9 mouse cellular contexts compared by ENCODE assay signal in genomic region chr6:48136851-48137250, GRCm38 (mm10). TPM values are rescaled to one million over a fixed set of nuclear protein-coding genes. Genes with fewer than 3 reads are reported as not detected.
DNase-seq lines count a peak whose midpoint lies in the region; ATAC-seq and TF ChIP-seq lines count a peak whose summit lies in the region.
"Had no signal": no experiment of that assay in that cellular context is flagged by ENCODE, and none has a peak within 500 bp of the region (broad histone marks: within the 10 kb centered on the region; RNA-seq: fewer than 3 reads in every experiment).

No protein-coding gene starts in this region.

- TF ChIP-seq CTCF in kidney, adult 2 months (conservative IDR thresholded peaks at IDR 0.05; ENCODE audit: insufficient read depth, insufficient read length, low read depth, low read length) = no peak
- TF ChIP-seq CTCF in CH12.LX (conservative IDR thresholded peaks at IDR 0.05 in 1 of 2, IDR thresholded peaks at IDR 0.05 in 1 of 2; ENCODE audit: low read depth in 2 of 2, low read length in 2 of 2) = no peak

- no peaks in the 10 kb centered on the region for H3K36me3 ChIP-seq in kidney, adult 2 months (ENCODE audit: control insufficient read depth, insufficient read depth, low read length)
- H3K36me3 ChIP-seq in CH12.LX (replicated peaks in 1 of 2; ENCODE audit: control insufficient read depth in 1 of 2, insufficient read depth in 1 of 2, low read length in 1 of 2) = no peaks in the 10 kb centered on the region
- H3K36me3 ChIP-seq in limb, embryonic 11.5 days (ENCODE audit: control insufficient read depth, insufficient read depth, low read length) = no peaks in the 10 kb centered on the region
- no peaks in the 10 kb centered on the region for H3K36me3 ChIP-seq in liver, embryonic 12.5 days

- in situ Hi-C loops in CH12.LX (cut with MboI; ENCODE audit: low pct_ligation_motif_present, low pct_unique_long_range_greater_than_20kb, low sequenced_read_pairs) = no loop called here

- WGBS in kidney, adult 2 months = 46% methylated on average over 2 of the region's 2 CpGs
- WGBS in limb, embryonic 11.5 days = 67% methylated on average over 2 of the region's 2 CpGs
- 37% methylated on average over 2 of the region's 2 CpGs for WGBS in liver, embryonic 12.5 days (ENCODE audit: insufficient replicate concordance)

- no peak overlapping the region for H3K27ac ChIP-seq in kidney, adult 2 months (ENCODE audit: insufficient read depth, low read depth, low read length)
- no peak overlapping the region for H3K27ac ChIP-seq in CH12.LX (ENCODE audit: insufficient read depth, low read depth)
- no peak overlapping the region for H3K27ac ChIP-seq in limb, embryonic 11.5 days (replicated peaks; ENCODE audit: low read depth, low read length)
- no peak overlapping the region for H3K27ac ChIP-seq in liver, embryonic 12.5 days

- no peak overlapping the region for H3K9ac ChIP-seq in CH12.LX (ENCODE audit: insufficient read depth, low read depth)
- H3K9ac ChIP-seq in limb, embryonic 11.5 days (ENCODE audit: low read length) = no peak overlapping the region
- H3K9ac ChIP-seq in liver, embryonic 12.5 days = no peak overlapping the region

- no peaks in the 10 kb centered on the region for H3K4me1 ChIP-seq in kidney, adult 2 months (ENCODE audit: control insufficient read depth, insufficient read depth, low read length)
- H3K4me1 ChIP-seq in CH12.LX (ENCODE audit: control insufficient read depth in 1 of 2, insufficient read depth in 2 of 2) = no peaks in the 10 kb centered on the region
- H3K4me1 ChIP-seq in limb, embryonic 11.5 days (ENCODE audit: control insufficient read depth, insufficient read depth, low read length) = no peaks in the 10 kb centered on the region
- no peaks in the 10 kb centered on the region for H3K4me1 ChIP-seq in liver, embryonic 12.5 days

- peak; percentile 12 for DNase-seq in kidney, adult 2 months
- DNase-seq in kidney, adult 9 months = no peak
- peak; percentile 19 for DNase-seq in CH12.LX (ENCODE audit: extremely low read depth)
- DNase-seq in adrenal gland, postnatal 10 days = peak; percentile 61
- peak; percentile 75 for DNase-seq in limb, embryonic 11.5 days (ENCODE audit: low spot score)
- DNase-seq in left cerebral cortex, adult 18-20 months (ENCODE audit: low spot score in 2 of 2) = no peak

- H3K27me3 ChIP-seq in kidney, adult 2 months (replicated peaks; ENCODE audit: control insufficient read depth, insufficient read depth, low read length) = no peaks in the 10 kb centered on the region
- peaks cover 9% of the 10 kb centered on the region for H3K27me3 ChIP-seq in CH12.LX (replicated peaks)
- H3K27me3 ChIP-seq in limb, embryonic 11.5 days (ENCODE audit: control insufficient read depth, insufficient read depth, low read length) = no peaks in the 10 kb centered on the region
- no peaks in the 10 kb centered on the region for H3K27me3 ChIP-seq in liver, embryonic 12.5 days (replicated peaks)

- dilution Hi-C loops in CH12.LX (cut with MboI; ENCODE audit: extremely low pct_ligation_motif_present, extremely low pct_unique_long_range_greater_than_20kb, low sequenced_read_pairs) = no loop called here

- no peak for TF ChIP-seq EP300 in CH12.LX (IDR thresholded peaks at IDR 0.05; ENCODE audit: low read length)

- H3K79me2 ChIP-seq in CH12.LX (replicated peaks; ENCODE audit: control insufficient read depth, extremely low read depth, insufficient read depth, poor library complexity, severe bottlenecking) = no peaks in the 10 kb centered on the region

- TF ChIP-seq RAD21 in CH12.LX (IDR thresholded peaks at IDR 0.05; ENCODE audit: low read depth, low read length) = no peak

- H3K4me3 ChIP-seq in kidney, adult 2 months (ENCODE audit: insufficient read depth, low read depth, low read length) = no peak overlapping the region
- H3K4me3 ChIP-seq in CH12.LX (replicated peaks in 1 of 3; ENCODE audit: low read depth in 2 of 3, low read length in 2 of 3, poor library complexity in 1 of 3) = no peak overlapping the region
- no peak overlapping the region for H3K4me3 ChIP-seq in limb, embryonic 11.5 days (ENCODE audit: low read depth, low read length)
- H3K4me3 ChIP-seq in liver, embryonic 12.5 days = no peak overlapping the region

- no peak for ATAC-seq in limb, embryonic 11.5 days (ENCODE audit: insufficient number of reproducible peaks, low FRiP score, low TSS enrichment, low read depth)
- no peak for ATAC-seq in liver, embryonic 12.5 days
- ATAC-seq in megakaryocyte, adult 5-6 weeks (ENCODE audit: poor library complexity, severe bottlenecking) = no peak
- ATAC-seq: midbrain, embryonic 16.5 days had no signal

- H3K4me2 ChIP-seq in CH12.LX (ENCODE audit: insufficient read depth, low read depth, poor library complexity, severe bottlenecking) = no peak overlapping the region
- H3K4me2 ChIP-seq in limb, embryonic 11.5 days (ENCODE audit: low read depth, severe bottlenecking) = no peak overlapping the region
- H3K4me2 ChIP-seq in liver, embryonic 12.5 days = no peak overlapping the region

- TF ChIP-seq POLR2A in kidney, adult 2 months (IDR thresholded peaks at IDR 0.05; ENCODE audit: low read depth, low read length) = no peak
- TF ChIP-seq POLR2A in CH12.LX (IDR thresholded peaks at IDR 0.05; ENCODE audit: low read depth, low read length) = no peak

- H3K9me3 ChIP-seq in CH12.LX (replicated peaks; ENCODE audit: low read length) = no peaks in the 10 kb centered on the region
- H3K9me3 ChIP-seq in limb, embryonic 11.5 days (ENCODE audit: control insufficient read depth, low read length) = no peaks in the 10 kb centered on the region
- H3K9me3 ChIP-seq in liver, embryonic 12.5 days (replicated peaks) = no peaks in the 10 kb centered on the region

TF ChIP-seq in CH12.LX, 34 proteins besides CTCF, POLR2A, EP300 and RAD21:
- TF ChIP-seq HCFC1 (IDR thresholded peaks at IDR 0.05; ENCODE audit: low read depth, low read length) (no peak), SMC3 (IDR thresholded peaks at IDR 0.05; ENCODE audit: low read depth, low read length) (no peak), ZNF384 (IDR thresholded peaks at IDR 0.05; ENCODE audit: low read depth, low read length) (no peak), ZKSCAN1 (IDR thresholded peaks at IDR 0.05; ENCODE audit: borderline replicate concordance, low read depth, low read length) (no peak), MXI1 (IDR thresholded peaks at IDR 0.05; ENCODE audit: low read depth, low read length) (no peak), ETS1 (conservative IDR thresholded peaks at IDR 0.05; ENCODE audit: low read depth, low read length) (no peak), BHLHE40 (IDR thresholded peaks at IDR 0.05; ENCODE audit: low read depth, low read length) (no peak), CHD2 (IDR thresholded peaks at IDR 0.05; ENCODE audit: low read length) (no peak), MEF2A (IDR thresholded peaks at IDR 0.05; ENCODE audit: borderline replicate concordance, low read depth, low read length) (no peak)

RNA-seq across cellular contexts. Expression of gene Zfp746, which starts 50.5 kb away (rescaled TPM):
- polyA plus RNA-seq in kidney, adult 2 months (2012; rRNA removed) = 14.8 and 17.4 TPM in 2 replicates
- total RNA-seq in CH12.LX (2012; rRNA removed) = 18.3 and 18.6 TPM in 2 replicates
- total RNA-seq in CH12.LX (2014; rRNA removed) = 17.9 and 18.2 TPM in 2 replicates
- polyA plus RNA-seq in CH12.LX (2012; ENCODE audit: insufficient read length, low read depth) = 18.7 and 18.8 TPM in 2 replicates
- 10 to 100 TPM; 22.6 to 26.4 TPM for total RNA-seq in adrenal gland, postnatal 10 days (2021)
- 24.4 and 28.6 TPM in 2 replicates for polyA plus RNA-seq in limb, embryonic 11.5 days (2014; fragmentation: Nextera tagmentation; extraction: Ambion mirVana)
- 10 to 100 TPM; 30.1 to 30.9 TPM for total RNA-seq in left cerebral cortex, adult 18-20 months (2021)
- polyA plus RNA-seq in liver, embryonic 12.5 days (2016; fragmentation: Nextera tagmentation; extraction: Ambion mirVana) = 10.4 and 10.5 TPM in 2 replicates
- total RNA-seq in megakaryocyte, adult 5-6 weeks (2015) = 24.1 and 28.7 TPM in 2 replicates
- total RNA-seq in megakaryocyte, adult 5-6 weeks (2017) = 14.9 and 20.9 TPM in 2 replicates

Comparison
In these comparisons a context has a peak if more than half of its experiments do, and no peak if none do; other contexts are left out.
1. DNase-seq: peak in kidney, adult 2 months (single experiment), CH12.LX (single experiment), adrenal gland, postnatal 10 days (single experiment) and limb, embryonic 11.5 days (single experiment); none in kidney, adult 9 months (single experiment) and left cerebral cortex, adult 18-20 months (0 of 2).